Mouse (Mus musculus) liver, postnatal 0 days (tissue): ENCODE measurements at regions not wholly inside any gene's neighbourhood (a gene's known extent, or its start where the extent isn't known, plus 50 kb on each side); places are given as distances from the start of the nearest gene placed in this dataset.

Experiments
- CTCF ChIP-seq: sonication (generic); IDR thresholded peaks from 2 replicates; pipeline ENCODE4 v1.5.1; 2016; ENCODE audit warnings: antibody characterized with exemption, low read depth
- EP300 ChIP-seq: IDR thresholded peaks from 2 replicates; pipeline ENCODE4 v1.6.1; 2016; ENCODE audit warnings: antibody characterized with exemption, low read depth, mild to moderate bottlenecking

DNA sequence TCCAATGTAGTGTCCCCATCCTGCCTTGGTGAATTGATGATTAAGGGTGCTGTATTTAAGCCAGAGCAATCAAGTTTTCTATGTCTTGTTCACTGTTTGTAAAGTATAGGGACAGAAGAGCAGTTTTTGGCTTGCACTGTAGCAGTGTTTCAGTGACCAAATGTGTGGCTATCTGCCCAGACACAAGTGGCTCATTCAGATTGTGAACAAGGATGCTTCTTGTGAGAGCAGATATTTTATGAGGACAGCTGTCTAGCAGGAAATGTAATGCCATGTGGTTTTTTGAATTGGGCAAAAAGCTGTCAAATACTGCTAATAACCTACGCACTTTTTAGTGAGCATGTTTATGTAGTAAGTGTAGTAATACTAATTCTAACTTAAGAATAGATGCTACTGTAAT, 1086.5 kb upstream of the Flrt2 start:
- TF ChIP-seq CTCF, result no peak
- TF ChIP-seq EP300, result no peak
